Mouse (Mus musculus) colon, adult 2 months (tissue): ENCODE measurements around the gene Cep41. TPM values are rescaled to one million over a fixed set of nuclear protein-coding genes. Genes with fewer than 3 reads are reported as not detected.

Experiments used
- polyA plus RNA-seq: library from polyadenylated mRNA; depleted of rRNA; stranded (reverse); fragments of >200 nt; gene quantifications from 2 replicates; pipeline ENCODE4 v1.2.3, GENCODE M21; 2012; rRNA removed

Gene Cep41
- 2.0 and 2.4 TPM in 2 replicates for polyA plus RNA-seq

DNA sequence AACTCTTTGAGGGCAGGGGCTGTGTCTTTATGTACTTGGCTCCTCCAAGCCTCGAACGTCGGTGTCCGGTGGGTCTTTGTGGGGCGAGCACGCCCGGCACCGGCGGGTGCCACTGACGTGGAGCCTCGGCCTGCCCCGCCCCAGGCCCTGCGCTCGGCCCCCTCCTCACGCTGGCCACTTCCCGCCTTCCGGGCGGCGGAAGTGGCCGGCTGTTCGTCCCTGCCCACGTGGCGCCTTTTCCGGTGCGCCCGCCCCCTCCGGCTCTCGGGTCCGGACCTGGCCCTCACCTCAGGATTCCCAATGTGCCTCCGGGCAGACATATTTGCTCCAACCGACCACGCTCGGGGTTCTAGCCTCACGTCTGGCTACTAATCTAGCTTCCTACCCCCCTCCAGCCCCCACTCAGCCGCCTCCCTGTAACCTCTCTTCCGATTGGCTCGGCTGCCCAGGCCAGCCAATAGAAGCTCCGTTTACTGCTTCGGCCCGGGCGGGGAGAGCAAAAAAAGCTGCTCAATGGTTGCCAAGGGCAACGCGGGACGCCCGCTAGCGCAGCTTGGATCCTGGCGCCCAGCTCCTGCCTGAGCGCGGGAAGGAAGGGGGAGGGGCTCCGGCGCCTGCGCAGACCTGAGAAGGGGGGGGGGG is at the start of gene Cep41:
Gene Cep41 (minus strand): TSS at position 400 of the 642 bp plus-strand sequence.

DNA sequence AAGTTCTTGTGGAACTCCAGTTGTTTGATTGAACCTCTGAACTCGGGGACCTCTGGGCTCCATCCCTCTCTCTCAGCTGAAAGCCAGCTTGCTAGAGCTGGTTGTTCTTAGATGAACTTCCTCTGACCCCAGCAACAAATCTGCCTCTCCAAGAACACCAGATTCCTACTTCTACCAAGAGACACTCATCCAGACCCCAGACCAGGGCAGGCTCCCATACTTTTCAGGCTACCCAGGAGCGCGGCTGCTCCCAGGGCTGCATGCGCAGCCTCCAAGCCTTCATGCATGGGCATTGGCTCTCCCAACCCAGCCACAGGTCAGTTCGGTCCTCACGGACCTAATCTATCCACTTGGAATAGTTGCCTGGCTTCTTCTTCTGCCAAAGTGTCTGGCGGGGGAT is 29.8 kb upstream of the Cep41 start, which contains the start of gene Mest:
Gene Mest (plus strand): TSS at position 217 of the 400 bp plus-strand sequence.

DNA sequence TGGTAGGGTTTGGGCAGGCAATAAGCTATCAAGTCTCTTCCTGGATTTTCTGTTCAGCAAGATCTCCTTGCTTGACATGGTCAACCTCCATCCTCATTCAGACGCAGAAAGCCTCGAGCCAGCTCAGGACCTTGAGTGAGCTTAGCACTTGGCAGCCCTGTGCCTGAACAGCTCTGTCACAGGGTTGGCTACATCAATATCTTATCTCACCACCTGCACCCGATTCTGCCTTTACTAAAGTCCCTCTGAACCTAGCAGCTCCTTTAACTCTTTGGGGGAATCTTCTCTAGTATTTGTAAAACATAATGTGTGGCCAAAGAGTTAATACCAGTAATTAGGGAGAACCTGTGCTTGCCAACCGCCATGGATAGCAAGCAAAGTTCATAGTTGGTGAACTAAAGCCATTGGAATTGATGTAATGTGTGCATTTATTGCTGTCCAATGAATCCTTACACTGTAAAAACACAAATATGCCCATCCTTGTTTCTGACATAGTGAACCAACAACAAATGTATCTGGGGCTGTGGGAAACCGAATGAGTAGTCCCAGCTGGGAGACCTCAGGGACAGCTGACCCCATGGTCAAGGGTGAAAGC is 54.8 kb downstream of the Cep41 start, which contains the start of gene Cpa1:
Gene Cpa1 (plus strand): TSS at position 545 of the 595 bp plus-strand sequence.

DNA sequence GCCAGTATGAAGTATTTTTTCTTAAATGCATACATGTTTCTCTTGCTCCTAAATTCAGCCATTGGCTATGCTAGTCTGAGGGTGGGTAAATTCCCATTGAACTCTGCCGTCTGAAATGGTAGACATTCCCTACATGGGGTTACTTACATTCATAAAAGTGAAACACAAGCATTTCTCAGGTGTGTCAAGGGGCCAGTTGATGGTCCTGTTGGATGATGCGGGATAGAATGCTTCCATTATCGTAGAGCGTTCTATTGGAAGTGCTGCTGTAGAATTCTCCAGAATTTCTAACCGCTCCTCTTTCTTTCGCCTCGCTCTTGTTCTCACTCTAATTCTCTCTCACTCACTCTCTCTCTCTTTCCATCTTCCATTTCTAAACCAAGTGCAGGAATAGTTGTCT is 82.8 kb downstream of the Cep41 start, which contains the start of gene Cpa5:
Gene Cpa5 (plus strand): TSS at position 301 of the 400 bp plus-strand sequence.

Other genes with a start within 250 kb of the Cep41 start
- gene Tmem209, start 184.0 kb downstream of the Cep41 start, polyA plus RNA-seq = 20.8 and 23.2 TPM in 2 replicates
- not detected in 2 replicates for gene Ssmem1, start 183.9 kb downstream of the Cep41 start, polyA plus RNA-seq
- 1.7 and 79.8 TPM in 2 replicates for gene Cpa2, start 152.2 kb downstream of the Cep41 start, polyA plus RNA-seq
- 0.05 TPM in 1 of 2 replicates, not detected in the other for gene Cpa4, start 125.4 kb downstream of the Cep41 start, polyA plus RNA-seq
- not detected in 2 replicates for gene Cpa5, start 82.7 kb downstream of the Cep41 start, polyA plus RNA-seq
- 0.84 and 879 TPM in 2 replicates for gene Cpa1, start 54.5 kb downstream of the Cep41 start, polyA plus RNA-seq
- gene Mest, start 29.8 kb upstream of the Cep41 start, polyA plus RNA-seq = 24.3 and 35.4 TPM in 2 replicates
- 4.9 and 6.1 TPM in 2 replicates for gene Copg2, start 203.0 kb upstream of the Cep41 start, polyA plus RNA-seq
- not detected in 2 replicates for gene Tsga13, start 221.8 kb upstream of the Cep41 start, polyA plus RNA-seq